Mouse (Mus musculus) liver, adult 2 months (tissue): ENCODE measurements around the gene Ptcd2.

ENCODE experiments used
- CTCF ChIP-seq: fragments of 200-500 bp; IDR thresholded peaks from 2 replicates; pipeline ENCODE4 v1.5.1; 2011; ENCODE audit warnings: low read depth, low read length, control low read depth
- POLR2A ChIP-seq: fragments of 200-500 bp; IDR thresholded peaks from 2 replicates; pipeline ENCODE4 v1.6.1; 2011; ENCODE audit warnings: low read length, control low read depth; ENCODE audit not compliant: insufficient read depth; ENCODE audit errors: extremely low read depth

DNA sequence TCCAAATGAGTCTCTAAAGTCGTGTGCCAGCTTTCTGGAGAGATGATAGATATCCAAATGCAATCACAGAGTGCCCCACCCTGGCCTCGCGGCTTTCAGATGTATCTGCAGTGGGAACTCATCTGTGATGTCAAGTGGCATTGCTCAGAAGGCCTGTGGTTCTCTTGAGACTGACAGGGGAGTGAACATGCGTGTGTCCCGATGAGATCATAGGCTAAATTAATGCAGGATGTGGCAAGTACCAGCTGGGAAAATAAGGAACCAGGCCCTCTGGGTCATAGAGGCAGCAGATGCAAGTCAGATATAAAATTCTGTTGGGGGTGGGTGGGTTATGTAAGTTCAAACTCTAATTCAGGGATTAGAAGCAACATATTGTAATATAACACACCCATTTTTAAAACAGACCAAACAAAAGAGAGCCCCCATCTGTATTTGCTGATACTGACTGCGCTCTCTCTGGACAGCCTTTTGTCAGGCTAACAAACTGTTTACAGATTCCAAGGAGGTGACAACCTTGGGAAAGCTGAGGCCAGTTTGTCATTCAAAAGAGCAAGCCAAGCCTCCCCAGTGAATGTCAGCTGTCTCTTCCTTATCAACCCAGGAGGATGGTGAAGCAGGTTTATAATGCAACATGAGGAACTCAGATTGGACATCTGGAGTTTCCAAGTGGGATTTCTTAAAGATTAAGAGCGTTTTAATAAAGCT is 20.7 kb downstream of the Ptcd2 start:
- TF ChIP-seq POLR2A (no peak), CTCF (no peak)
